Mouse (Mus musculus): ENCODE data around the gene Lypd6. TPM values are rescaled to one million over a fixed set of nuclear protein-coding genes. Genes with fewer than 3 reads are reported as not detected.
A peak's percentile ranks its signal among the peaks of the same experiment; 100 is the strongest.

The Lypd6 gene
- polyA plus RNA-seq, 1 experiment from 2014 or later, result 15.9 TPM

GRCm38 (mm10) chr2:50160069-50160468, 93.8 kb downstream of the Lypd6 start:
- H3K4me1 ChIP-seq (replicated peaks; ENCODE audit: control insufficient read depth, insufficient read depth), result no peaks in the 10 kb centered on the region
- no peaks in the 10 kb centered on the region for H3K27me3 ChIP-seq (ENCODE audit: control insufficient read depth, insufficient read depth, low read length)
- no peak overlapping the region for H3K4me2 ChIP-seq (replicated peaks; ENCODE audit: low read depth)
- DNase-seq (ENCODE audit: low spot score), result no peak
- H3K27ac ChIP-seq (replicated peaks), result 0 out of 2 replicates have a peak overlapping the region, but pooled peaks have one; percentile 36
- no peaks in the 10 kb centered on the region for H3K9me3 ChIP-seq (ENCODE audit: control insufficient read depth, low read length)
- H3K36me3 ChIP-seq (ENCODE audit: control insufficient read depth, insufficient read depth, low read length), result no peaks in the 10 kb centered on the region
- no peak for TF ChIP-seq EP300 (optimal IDR thresholded peaks at IDR 0.05)
- no peak for TF ChIP-seq CTCF (IDR thresholded peaks at IDR 0.05; ENCODE audit: low read depth)
- no peak overlapping the region for H3K4me3 ChIP-seq (ENCODE audit: low read depth, low read length)
- 85% methylated on average over 3 of the region's 3 CpGs for WGBS
- H3K9ac ChIP-seq (ENCODE audit: low read length), result no peak overlapping the region
- ATAC-seq (ENCODE audit: low FRiP score, low TSS enrichment), result no peak

GRCm38 (mm10) chr2:50163608-50164007, 97.4 kb downstream of the Lypd6 start:
- Histone ChIP-seq H3K4me2 (replicated peaks; ENCODE audit: low read depth) (no peak overlapping the region), H3K36me3 (ENCODE audit: control insufficient read depth, insufficient read depth, low read length) (no peaks in the 10 kb centered on the region), H3K4me3 (ENCODE audit: low read depth, low read length) (no peak overlapping the region), H3K9me3 (ENCODE audit: control insufficient read depth, low read length) (no peaks in the 10 kb centered on the region), H3K27me3 (ENCODE audit: control insufficient read depth, insufficient read depth, low read length) (no peaks in the 10 kb centered on the region), H3K9ac (ENCODE audit: low read length) (no peak overlapping the region), H3K27ac (replicated peaks) (no peak overlapping the region), H3K4me1 (replicated peaks; ENCODE audit: control insufficient read depth, insufficient read depth) (no peaks in the 10 kb centered on the region)
- DNase-seq (ENCODE audit: low spot score) (peak; percentile 38), ATAC-seq (ENCODE audit: low FRiP score, low TSS enrichment) (peak; percentile 86; the same call in 1 of the 2 replicates)
- no peak for TF ChIP-seq EP300 (optimal IDR thresholded peaks at IDR 0.05)
- 56% methylated on average over 8 of the region's 8 CpGs for WGBS

DNA sequence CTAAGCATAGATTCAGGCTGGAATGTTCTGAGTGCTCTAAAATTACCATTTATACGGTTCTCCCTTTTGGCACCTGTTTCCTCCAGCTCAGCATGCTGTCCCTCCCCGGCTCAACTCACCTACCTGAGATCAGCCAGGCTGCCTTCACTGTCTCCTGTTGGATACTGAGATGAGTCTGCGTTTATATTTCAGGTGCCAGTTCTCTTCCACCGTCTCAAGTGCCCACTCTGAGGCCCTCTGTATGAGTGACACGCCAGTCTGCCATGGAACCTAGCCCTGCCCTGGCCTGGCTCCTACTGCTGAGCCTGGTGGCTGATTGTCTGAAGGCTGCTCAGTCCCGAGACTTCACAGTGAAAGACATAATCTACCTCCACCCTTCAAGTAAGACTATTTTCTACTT, 99.0 kb downstream of the Lypd6 start:
- H3K4me1 ChIP-seq (replicated peaks; ENCODE audit: control insufficient read depth, insufficient read depth), result no peaks in the 10 kb centered on the region
- no peak for DNase-seq (ENCODE audit: low spot score)
- WGBS, result 46% methylated on average over 6 of the region's 6 CpGs
- no peaks in the 10 kb centered on the region for H3K9me3 ChIP-seq (ENCODE audit: control insufficient read depth, low read length)
- H3K4me3 ChIP-seq (ENCODE audit: low read depth, low read length), result no peak overlapping the region
- H3K36me3 ChIP-seq (ENCODE audit: control insufficient read depth, insufficient read depth, low read length), result no peaks in the 10 kb centered on the region
- ATAC-seq (ENCODE audit: low FRiP score, low TSS enrichment), result 0 out of 2 replicates have a peak, but pooled peaks have one; percentile 14
- H3K27ac ChIP-seq (replicated peaks), result no peak overlapping the region
- H3K4me2 ChIP-seq (replicated peaks; ENCODE audit: low read depth), result no peak overlapping the region
- no peak overlapping the region for H3K9ac ChIP-seq (ENCODE audit: low read length)
- no peaks in the 10 kb centered on the region for H3K27me3 ChIP-seq (ENCODE audit: control insufficient read depth, insufficient read depth, low read length)
- TF ChIP-seq CTCF (IDR thresholded peaks at IDR 0.05; ENCODE audit: low read depth) (no peak), EP300 (optimal IDR thresholded peaks at IDR 0.05) (no peak)

DNA sequence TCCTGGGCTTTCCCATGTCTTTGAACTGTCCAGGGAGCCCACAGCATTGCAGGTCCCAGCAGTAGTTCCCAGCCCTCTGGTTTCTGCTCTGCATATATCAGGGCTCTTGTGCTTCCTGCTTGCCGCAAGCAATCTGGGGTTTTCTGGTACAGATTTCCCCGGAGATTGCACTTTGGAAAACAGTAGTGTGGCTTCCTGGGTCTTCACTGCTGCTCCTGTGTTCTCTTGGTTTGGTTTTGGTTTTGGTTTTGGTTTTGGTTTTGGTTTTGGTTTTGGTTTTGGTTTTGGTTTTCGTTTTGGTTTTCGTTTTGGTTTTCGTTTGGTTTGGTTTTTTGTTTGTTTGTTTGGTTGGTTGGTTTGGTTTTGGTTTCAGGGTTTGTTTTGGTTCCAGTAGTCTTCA, 99.9 kb downstream of the Lypd6 start:
- Histone ChIP-seq H3K27ac (replicated peaks) (0 out of 2 replicates have a peak overlapping the region, but pooled peaks have one; percentile 20), H3K9ac (ENCODE audit: low read length) (no peak overlapping the region), H3K4me2 (replicated peaks; ENCODE audit: low read depth) (no peak overlapping the region), H3K27me3 (ENCODE audit: control insufficient read depth, insufficient read depth, low read length) (no peaks in the 10 kb centered on the region), H3K9me3 (ENCODE audit: control insufficient read depth, low read length) (no peaks in the 10 kb centered on the region), H3K36me3 (ENCODE audit: control insufficient read depth, insufficient read depth, low read length) (no peaks in the 10 kb centered on the region), H3K4me1 (replicated peaks; ENCODE audit: control insufficient read depth, insufficient read depth) (no peaks in the 10 kb centered on the region), H3K4me3 (ENCODE audit: low read depth, low read length) (no peak overlapping the region)
- TF ChIP-seq CTCF (IDR thresholded peaks at IDR 0.05; ENCODE audit: low read depth) (no peak), EP300 (optimal IDR thresholded peaks at IDR 0.05) (no peak)
- ATAC-seq (ENCODE audit: low FRiP score, low TSS enrichment) (no peak), DNase-seq (ENCODE audit: low spot score) (no peak)
- 63% methylated on average over 5 of the region's 5 CpGs for WGBS

DNA sequence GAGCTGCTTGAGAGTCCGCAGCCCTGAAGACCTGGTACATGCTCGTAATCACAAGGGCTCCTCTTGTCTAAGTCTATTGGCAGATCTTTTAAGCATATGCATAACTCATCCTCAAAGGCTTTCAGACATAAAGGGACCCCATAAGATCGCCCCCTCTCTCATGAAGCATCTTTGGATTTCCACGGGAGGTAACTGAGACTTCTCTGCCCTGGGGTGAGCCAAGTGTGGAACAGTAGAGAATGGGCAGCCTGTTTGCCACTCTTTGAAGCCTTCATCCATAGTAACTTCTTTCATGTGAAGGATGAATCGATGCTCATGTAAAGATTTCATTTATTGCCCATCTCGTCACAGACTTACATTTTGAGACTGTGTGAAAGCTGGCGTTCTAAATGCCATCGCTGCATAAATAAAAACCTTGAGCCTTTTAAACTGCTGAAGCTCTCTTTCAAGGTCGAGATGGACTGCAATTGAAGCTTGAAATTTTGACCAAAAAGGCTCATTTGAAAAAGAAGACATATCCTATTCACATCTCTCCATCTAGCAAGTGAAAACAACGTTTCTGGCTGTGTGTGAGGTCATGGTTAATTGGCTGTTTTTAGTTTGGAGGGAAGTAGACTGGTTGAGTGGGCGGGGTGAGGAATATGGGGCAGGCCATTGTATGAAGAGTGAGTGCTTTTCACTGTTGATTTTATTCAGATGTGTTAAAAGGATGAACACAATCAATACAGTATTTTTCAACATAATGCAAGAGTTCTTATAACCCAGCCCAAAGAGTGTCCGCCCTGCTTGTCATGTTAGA, 107.7 kb downstream of the Lypd6 start:
- no peak overlapping the region for H3K4me3 ChIP-seq (ENCODE audit: low read depth, low read length)
- no peak overlapping the region for H3K4me2 ChIP-seq (replicated peaks; ENCODE audit: low read depth)
- no peak overlapping the region for H3K27ac ChIP-seq (replicated peaks)
- DNase-seq (ENCODE audit: low spot score) (no peak), ATAC-seq (ENCODE audit: low FRiP score, low TSS enrichment) (no peak)
- no peaks in the 10 kb centered on the region for H3K4me1 ChIP-seq (replicated peaks; ENCODE audit: control insufficient read depth, insufficient read depth)
- no peaks in the 10 kb centered on the region for H3K27me3 ChIP-seq (ENCODE audit: control insufficient read depth, insufficient read depth, low read length)
- no peaks in the 10 kb centered on the region for H3K36me3 ChIP-seq (ENCODE audit: control insufficient read depth, insufficient read depth, low read length)
- no peak for TF ChIP-seq CTCF (IDR thresholded peaks at IDR 0.05; ENCODE audit: low read depth)
- TF ChIP-seq EP300 (optimal IDR thresholded peaks at IDR 0.05), result no peak
- no peaks in the 10 kb centered on the region for H3K9me3 ChIP-seq (ENCODE audit: control insufficient read depth, low read length)
- WGBS, result 84% methylated on average over 12 of the region's 12 CpGs
- no peak overlapping the region for H3K9ac ChIP-seq (ENCODE audit: low read length)

- H3K36me3 ChIP-seq (ENCODE audit: control insufficient read depth, insufficient read depth, low read length), result no peaks in the 10 kb centered on the region
- no peak overlapping the region for H3K27ac ChIP-seq (replicated peaks)
- no peak overlapping the region for H3K9ac ChIP-seq (ENCODE audit: low read length)
- no peak for TF ChIP-seq EP300 (optimal IDR thresholded peaks at IDR 0.05)
- TF ChIP-seq CTCF (IDR thresholded peaks at IDR 0.05; ENCODE audit: low read depth), result no peak
- 35% methylated on average over 4 of the region's 4 CpGs for WGBS
- no peaks in the 10 kb centered on the region for H3K27me3 ChIP-seq (ENCODE audit: control insufficient read depth, insufficient read depth, low read length)
- H3K4me3 ChIP-seq (ENCODE audit: low read depth, low read length), result no peak overlapping the region
- no peaks in the 10 kb centered on the region for H3K4me1 ChIP-seq (replicated peaks; ENCODE audit: control insufficient read depth, insufficient read depth)
- no peak overlapping the region for H3K4me2 ChIP-seq (replicated peaks; ENCODE audit: low read depth)
- ATAC-seq (ENCODE audit: low FRiP score, low TSS enrichment), result peak; percentile 63
- DNase-seq (ENCODE audit: low spot score), result no peak
- no peaks in the 10 kb centered on the region for H3K9me3 ChIP-seq (ENCODE audit: control insufficient read depth, low read length)
Measured at GRCm38 (mm10) chr2:50175709-50176108, 109.5 kb downstream of the Lypd6 start.
